Mouse (Mus musculus) limb, embryonic 10.5 days (tissue): ENCODE measurements at regions not wholly inside any gene's neighbourhood (a gene's known extent, or its start where the extent isn't known, plus 50 kb on each side); places are given as distances from the start of the nearest gene placed in this dataset.

ENCODE experiments used
- DNase-seq: peaks from one replicate; pipeline ENCODE4 v3.0.0-alpha.2; 2017; ENCODE audit warnings: low spot score
- H3K27ac ChIP-seq: fragments of 300-500 bp; sonication (generic); 2 replicates; pipeline ENCODE4 v1.5.1; 2016; ENCODE audit warnings: mild to moderate bottlenecking
- H3K27me3 ChIP-seq: fragments of 300-500 bp; sonication (generic); 2 replicates; pipeline ENCODE4 v1.6.1; 2016; ENCODE audit warnings: low read depth, mild to moderate bottlenecking; ENCODE audit not compliant: poor library complexity, severe bottlenecking
- H3K36me3 ChIP-seq: fragments of 300-500 bp; sonication (generic); 2 replicates; pipeline ENCODE4 v1.6.1; 2016; ENCODE audit warnings: mild to moderate bottlenecking, moderate library complexity
- H3K4me1 ChIP-seq: fragments of 300-500 bp; sonication (generic); 2 replicates; pipeline ENCODE4 v1.6.1; 2016
- H3K4me3 ChIP-seq: fragments of 300-500 bp; sonication (generic); 2 replicates; pipeline ENCODE4 v1.5.1; 2016; ENCODE audit warnings: mild to moderate bottlenecking, moderate library complexity
- H3K9me3 ChIP-seq: fragments of 300-500 bp; sonication (generic); replicated peaks from 2 replicates; pipeline ENCODE4 v1.6.1; 2016; ENCODE audit warnings: mild to moderate bottlenecking
- WGBS: fragments of 180-500 bp; shearing (Covaris S2); methylation state at CpG from one replicate; pipeline ENCODE4 v1.1.7; 2016; 5-methylcytosine and 5-hydroxymethylcytosine counted together

DNA sequence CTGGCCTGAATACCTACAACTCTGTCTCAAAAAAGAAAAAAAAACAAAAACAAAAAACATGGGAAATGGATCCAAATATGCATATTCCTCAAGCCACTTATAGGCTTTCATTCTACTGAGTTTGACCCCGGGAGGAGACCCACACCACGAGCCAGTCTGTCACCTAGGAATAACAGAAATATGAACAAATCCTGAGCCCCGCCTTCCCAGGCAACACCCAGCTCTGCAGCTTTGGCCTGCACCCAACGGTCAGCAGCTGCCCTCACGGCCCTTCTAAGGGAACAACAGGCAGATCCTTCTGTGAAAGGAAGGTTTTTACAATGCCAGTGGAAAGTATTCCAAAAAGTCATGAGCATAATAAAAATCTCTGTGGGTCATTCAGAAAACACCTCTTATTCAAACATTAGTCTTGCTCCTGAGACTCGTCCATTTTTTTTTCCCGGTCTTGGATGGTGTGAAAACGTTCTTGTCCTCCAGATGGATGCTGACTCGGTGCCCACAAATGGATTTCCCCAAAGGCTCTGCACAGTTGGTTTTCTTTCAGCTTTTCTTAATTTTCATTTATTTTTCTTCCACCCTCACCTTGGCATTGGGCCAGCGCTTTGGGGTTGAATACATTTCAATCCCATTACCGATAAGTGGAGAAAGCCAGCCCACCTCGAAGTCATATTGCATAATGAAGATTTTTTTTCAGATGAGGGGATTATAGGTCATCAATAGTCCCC, 130.6 kb upstream of the Ptprt start:
- Histone ChIP-seq H3K4me1 (no peaks in the 10 kb centered on the region), H3K4me3 (no peak overlapping the region), H3K36me3 (no peaks in the 10 kb centered on the region), H3K27me3 (no peaks in the 10 kb centered on the region), H3K27ac (no peak overlapping the region), H3K9me3 (no peaks in the 10 kb centered on the region)
- DNase-seq: no peak
- 90% methylated on average over 12 of the region's 12 CpGs for WGBS

GRCm38 (mm10) chr2:162784176-162784813, 123.3 kb upstream of the Ptprt start:
- Histone ChIP-seq H3K9me3 (no peaks in the 10 kb centered on the region), H3K27me3 (no peaks in the 10 kb centered on the region), H3K4me3 (no peak overlapping the region), H3K4me1 (no peaks in the 10 kb centered on the region), H3K27ac (no peak overlapping the region), H3K36me3 (no peaks in the 10 kb centered on the region)
- 80% methylated on average over 8 of the region's 8 CpGs for WGBS
- no peak for DNase-seq

- H3K4me1 ChIP-seq: no peaks in the 10 kb centered on the region
- H3K27ac ChIP-seq: no peak overlapping the region
- no peaks in the 10 kb centered on the region for H3K9me3 ChIP-seq
- H3K4me3 ChIP-seq: no peak overlapping the region
- no peaks in the 10 kb centered on the region for H3K27me3 ChIP-seq
- H3K36me3 ChIP-seq: no peaks in the 10 kb centered on the region
- WGBS: 83% methylated on average over 6 of the region's 6 CpGs
- DNase-seq: no peak
Observed at GRCm38 (mm10) chr2:162781599-162781998, 120.7 kb upstream of the Ptprt start.

- no peak overlapping the region for H3K27ac ChIP-seq
- H3K27me3 ChIP-seq: no peaks in the 10 kb centered on the region
- no peaks in the 10 kb centered on the region for H3K36me3 ChIP-seq
- H3K4me3 ChIP-seq: no peak overlapping the region
- no peaks in the 10 kb centered on the region for H3K9me3 ChIP-seq
- 86% methylated on average over 5 of the region's 5 CpGs for WGBS
- no peaks in the 10 kb centered on the region for H3K4me1 ChIP-seq
- DNase-seq: no peak
Observed at GRCm38 (mm10) chr2:162776542-162776941, 115.6 kb upstream of the Ptprt start.

- WGBS: 85% methylated on average over 5 of the region's 5 CpGs
- no peak for DNase-seq
- Histone ChIP-seq H3K27ac (no peak overlapping the region), H3K9me3 (no peaks in the 10 kb centered on the region), H3K27me3 (no peaks in the 10 kb centered on the region), H3K4me1 (no peaks in the 10 kb centered on the region), H3K4me3 (no peak overlapping the region), H3K36me3 (no peaks in the 10 kb centered on the region)
Observed at GRCm38 (mm10) chr2:162772520-162772919, 111.6 kb upstream of the Ptprt start.

DNA sequence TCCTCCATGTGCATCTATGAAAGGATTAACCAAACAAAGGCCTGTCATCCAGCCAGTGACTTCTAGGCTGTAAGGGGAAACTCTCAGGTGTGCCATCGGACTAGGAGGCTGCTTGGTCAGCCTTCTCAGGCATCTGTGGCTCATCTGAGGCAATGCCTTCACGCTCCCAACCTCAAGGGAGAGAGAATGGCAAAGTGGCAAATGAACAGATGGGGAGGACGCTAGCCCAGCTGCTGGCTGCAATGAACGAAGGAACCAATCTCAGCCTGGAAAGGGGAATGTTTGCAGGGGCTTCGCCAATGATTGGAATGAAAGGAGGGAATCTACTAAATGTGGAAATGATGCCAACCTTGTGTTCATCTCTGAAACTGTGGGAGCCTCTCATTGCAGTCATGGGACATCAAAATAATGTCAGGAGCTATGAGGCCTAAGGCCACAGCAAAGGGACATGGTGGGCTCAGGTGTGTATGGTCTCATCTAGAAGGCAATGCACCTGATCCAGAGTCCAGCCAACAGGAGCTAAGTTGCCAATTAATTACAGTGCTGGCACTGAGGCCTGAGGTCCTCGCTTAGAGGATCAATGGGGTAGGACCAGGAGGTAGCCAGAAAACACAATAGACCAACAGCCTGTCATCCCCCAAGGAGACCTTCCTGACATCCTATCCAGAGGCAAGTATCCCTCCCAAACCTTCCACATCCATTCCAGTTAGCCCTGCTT, 108.9 kb upstream of the Ptprt start:
- Histone ChIP-seq H3K4me3 (no peak overlapping the region), H3K4me1 (no peaks in the 10 kb centered on the region), H3K27ac (no peak overlapping the region), H3K9me3 (no peaks in the 10 kb centered on the region), H3K27me3 (no peaks in the 10 kb centered on the region), H3K36me3 (no peaks in the 10 kb centered on the region)
- 87% methylated on average over 6 of the region's 6 CpGs for WGBS
- DNase-seq: no peak

DNA sequence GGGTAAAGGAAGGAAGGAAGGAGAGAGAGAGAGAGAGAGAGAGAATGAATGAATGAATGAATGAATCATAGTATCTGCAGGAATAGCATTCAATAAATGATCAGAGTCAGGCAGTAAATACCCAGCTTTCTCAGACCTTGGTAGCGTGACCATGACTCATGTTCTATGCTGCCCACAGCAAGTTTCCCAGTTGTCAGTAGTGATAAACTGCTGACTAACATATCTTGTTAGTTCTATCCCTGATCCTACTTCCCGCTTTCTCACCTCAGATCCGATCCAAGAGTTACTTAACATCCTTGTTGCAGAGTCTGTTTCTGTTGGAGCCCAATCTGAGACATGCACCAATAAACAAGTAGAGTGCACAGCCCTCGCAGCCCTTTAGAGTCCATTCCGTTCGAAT, 103.1 kb upstream of the Ptprt start:
- Histone ChIP-seq H3K9me3 (no peaks in the 10 kb centered on the region), H3K4me3 (no peak overlapping the region), H3K27ac (no peak overlapping the region), H3K27me3 (no peaks in the 10 kb centered on the region), H3K4me1 (no peaks in the 10 kb centered on the region), H3K36me3 (no peaks in the 10 kb centered on the region)
- DNase-seq: no peak
- WGBS: 91% methylated on average over 6 of the region's 6 CpGs

- H3K4me3 ChIP-seq: no peak overlapping the region
- H3K4me1 ChIP-seq: no peaks in the 10 kb centered on the region
- no peak overlapping the region for H3K27ac ChIP-seq
- no peaks in the 10 kb centered on the region for H3K36me3 ChIP-seq
- no peak for DNase-seq
- H3K9me3 ChIP-seq: no peaks in the 10 kb centered on the region
- WGBS: 79% methylated on average over 5 of the region's 5 CpGs
- no peaks in the 10 kb centered on the region for H3K27me3 ChIP-seq
Observed at GRCm38 (mm10) chr2:162740523-162740922, 79.6 kb upstream of the Ptprt start.

- H3K4me3 ChIP-seq: no peak overlapping the region
- H3K9me3 ChIP-seq: no peaks in the 10 kb centered on the region
- H3K4me1 ChIP-seq: peaks cover 11% of the 10 kb centered on the region
- H3K27ac ChIP-seq: no peak overlapping the region
- no peaks in the 10 kb centered on the region for H3K27me3 ChIP-seq
- H3K36me3 ChIP-seq: no peaks in the 10 kb centered on the region
- WGBS: 73% methylated on average over 3 of the region's 3 CpGs
- no peak for DNase-seq
Observed at GRCm38 (mm10) chr2:162735761-162736160, 74.8 kb upstream of the Ptprt start.

GRCm38 (mm10) chr2:162734286-162734685, 73.3 kb upstream of the Ptprt start:
- H3K4me3 ChIP-seq: no peak overlapping the region
- H3K27me3 ChIP-seq: no peaks in the 10 kb centered on the region
- no peaks in the 10 kb centered on the region for H3K36me3 ChIP-seq
- peak; percentile 32 for DNase-seq
- no peaks in the 10 kb centered on the region for H3K9me3 ChIP-seq
- H3K4me1 ChIP-seq: peaks cover 11% of the 10 kb centered on the region
- H3K27ac ChIP-seq: no peak overlapping the region
- 52% methylated on average over 4 of the region's 4 CpGs for WGBS

- Histone ChIP-seq H3K27me3 (no peaks in the 10 kb centered on the region), H3K27ac (no peak overlapping the region), H3K9me3 (no peaks in the 10 kb centered on the region), H3K36me3 (no peaks in the 10 kb centered on the region), H3K4me3 (no peak overlapping the region), H3K4me1 (no peaks in the 10 kb centered on the region)
- 68% methylated on average over 3 of the region's 3 CpGs for WGBS
- no peak for DNase-seq
Observed at GRCm38 (mm10) chr2:162720016-162720415, 59.1 kb upstream of the Ptprt start.

- H3K36me3 ChIP-seq: no peaks in the 10 kb centered on the region
Observed at GRCm38 (mm10) chr2:162718466-162718865, 57.5 kb upstream of the Ptprt start.

DNA sequence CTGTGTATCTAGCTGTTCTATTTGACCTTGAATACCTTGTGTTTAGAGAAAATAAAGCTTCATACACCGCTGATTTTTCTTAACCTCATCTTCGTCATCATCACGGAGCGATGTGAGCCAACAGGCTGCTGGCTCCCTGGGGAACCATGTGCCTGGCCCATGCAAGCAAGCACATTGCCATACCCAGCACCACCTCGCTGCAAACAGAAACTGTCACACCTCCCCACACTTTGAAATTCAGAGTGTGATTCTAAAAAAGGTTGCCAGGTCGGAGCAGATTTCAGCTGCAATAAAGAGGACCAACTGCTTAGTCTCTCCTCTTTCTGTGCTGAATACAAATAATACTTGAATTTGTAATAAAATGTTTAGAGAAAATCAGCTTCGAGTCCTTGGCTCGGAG, 54.0 kb upstream of the Ptprt start:
- Histone ChIP-seq H3K4me3 (no peak overlapping the region), H3K9me3 (no peaks in the 10 kb centered on the region), H3K4me1 (no peaks in the 10 kb centered on the region), H3K27ac (no peak overlapping the region), H3K27me3 (no peaks in the 10 kb centered on the region), H3K36me3 (no peaks in the 10 kb centered on the region)
- 75% methylated on average over 8 of the region's 8 CpGs for WGBS
- no peak for DNase-seq

More at GRCm38 (mm10) chr2:162718466-162718865, 57.5 kb upstream of the Ptprt start:
- H3K4me3 ChIP-seq: no peak overlapping the region
- H3K27ac ChIP-seq: no peak overlapping the region
- H3K27me3 ChIP-seq: no peaks in the 10 kb centered on the region
- H3K4me1 ChIP-seq: no peaks in the 10 kb centered on the region
- DNase-seq: no peak
- no peaks in the 10 kb centered on the region for H3K9me3 ChIP-seq
- WGBS: 76% methylated on average over 7 of the region's 7 CpGs
